Mouse (Mus musculus) heart, adult 11 months (tissue): ENCODE results near the gene Spata25.

Source experiments
- DNase-seq: peaks from one replicate; pipeline ENCODE4 v3.0.0; 2022

The Spata25 gene

DNA sequence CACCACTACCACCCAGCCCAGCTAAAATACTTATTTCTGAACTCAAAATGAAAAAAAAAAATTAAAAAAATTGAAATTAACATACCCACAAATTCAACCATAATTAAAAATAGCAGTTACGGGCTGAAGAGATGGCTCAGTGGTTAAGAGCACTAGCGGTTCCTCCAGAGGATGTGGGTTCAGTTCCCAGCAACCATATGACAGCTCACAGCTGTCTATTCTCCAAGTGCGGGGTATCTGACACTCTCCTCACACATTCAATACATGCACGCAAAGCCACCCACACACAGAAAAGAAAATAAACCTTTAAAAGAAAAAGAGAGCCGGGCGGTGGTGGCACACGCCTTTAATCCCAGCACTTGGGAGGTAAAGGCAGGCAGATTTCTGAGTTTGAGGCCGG, 21.7 kb upstream of the Spata25 start:
- no peak for DNase-seq

- no peak for DNase-seq
Measured at GRCm38 (mm10) chr2:164845782-164846181, 17.4 kb upstream of the Spata25 start.

DNA sequence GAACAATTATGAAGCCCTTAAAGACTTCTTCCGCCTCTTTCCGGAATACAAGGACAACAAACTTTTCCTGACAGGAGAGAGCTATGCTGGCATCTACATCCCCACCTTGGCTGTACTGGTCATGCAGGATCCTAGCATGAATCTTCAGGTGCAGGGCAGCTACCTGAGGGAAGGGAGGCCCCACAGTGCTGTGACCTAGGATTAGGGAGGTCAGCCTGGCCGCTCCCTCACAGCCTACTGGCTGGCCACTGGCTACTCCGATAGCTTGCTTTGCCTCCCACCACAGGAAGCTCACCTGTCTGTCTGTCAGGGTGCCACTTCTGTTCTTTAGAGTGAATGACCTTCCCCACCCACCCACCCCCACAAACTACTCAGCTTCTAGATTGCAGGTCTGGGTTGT, 6.8 kb upstream of the Spata25 start:
- DNase-seq: peak; percentile 91

DNA sequence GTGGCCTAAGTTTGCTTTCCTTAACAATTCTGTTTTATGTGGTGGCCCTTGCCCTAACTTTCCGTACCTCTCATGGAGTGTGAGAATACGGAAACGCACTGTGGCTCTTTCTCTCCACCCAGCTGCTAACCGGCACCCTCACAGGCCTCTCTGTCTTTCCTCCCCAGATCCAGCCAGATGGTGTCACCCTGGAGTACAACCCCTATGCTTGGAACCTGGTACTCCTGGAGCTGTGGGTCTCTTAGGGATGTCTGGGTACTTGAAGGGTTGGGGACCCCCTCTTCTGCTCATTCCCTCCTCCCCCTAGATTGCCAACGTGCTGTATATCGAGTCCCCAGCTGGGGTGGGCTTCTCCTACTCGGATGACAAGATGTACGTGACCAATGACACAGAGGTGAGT, 6.2 kb upstream of the Spata25 start:
- DNase-seq: peak; percentile 95

DNA sequence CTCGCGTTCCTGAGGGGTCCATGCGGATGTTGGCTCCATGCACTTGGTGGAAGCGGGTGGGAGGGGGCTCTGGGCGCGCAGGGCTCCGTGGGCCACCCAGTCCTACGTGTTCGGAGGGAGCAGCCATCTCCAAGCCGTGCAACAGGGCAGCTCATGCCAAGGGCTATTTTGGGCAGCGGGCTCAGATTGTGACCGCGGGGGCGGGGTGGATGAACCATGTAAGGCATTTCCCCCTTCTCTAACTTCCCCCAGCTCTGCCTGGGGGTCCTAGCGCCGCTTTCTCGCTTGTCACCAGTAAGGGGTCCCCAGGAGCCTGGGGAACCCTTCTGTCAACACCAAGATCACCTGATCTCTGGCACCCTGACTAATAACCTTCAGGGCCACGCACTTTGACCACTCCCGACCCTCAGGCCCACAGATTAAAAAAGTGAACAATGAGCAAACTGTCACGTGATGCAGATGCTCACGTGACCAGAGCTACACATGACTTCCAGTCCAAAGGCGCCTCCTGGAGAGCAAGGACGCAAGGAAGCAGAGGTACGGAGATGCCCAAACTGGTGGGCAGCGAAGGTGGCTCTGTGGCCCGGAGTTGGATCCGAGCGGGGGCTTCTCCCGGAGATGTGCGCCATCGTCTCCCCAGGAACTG, 5.1 kb upstream of the Spata25 start, which contains the start of gene Neurl2:
Gene Neurl2 (minus strand): TSS at position 143 of the 646 bp plus-strand sequence.
- peak; percentile 99 for DNase-seq

- DNase-seq: peak; percentile 98
Measured at GRCm38 (mm10) chr2:164832748-164833301, 4.5 kb upstream of the Spata25 start, which contains the start of gene Ctsa. Gene Ctsa, plus strand, starts transcription at chr2:164832873.

DNA sequence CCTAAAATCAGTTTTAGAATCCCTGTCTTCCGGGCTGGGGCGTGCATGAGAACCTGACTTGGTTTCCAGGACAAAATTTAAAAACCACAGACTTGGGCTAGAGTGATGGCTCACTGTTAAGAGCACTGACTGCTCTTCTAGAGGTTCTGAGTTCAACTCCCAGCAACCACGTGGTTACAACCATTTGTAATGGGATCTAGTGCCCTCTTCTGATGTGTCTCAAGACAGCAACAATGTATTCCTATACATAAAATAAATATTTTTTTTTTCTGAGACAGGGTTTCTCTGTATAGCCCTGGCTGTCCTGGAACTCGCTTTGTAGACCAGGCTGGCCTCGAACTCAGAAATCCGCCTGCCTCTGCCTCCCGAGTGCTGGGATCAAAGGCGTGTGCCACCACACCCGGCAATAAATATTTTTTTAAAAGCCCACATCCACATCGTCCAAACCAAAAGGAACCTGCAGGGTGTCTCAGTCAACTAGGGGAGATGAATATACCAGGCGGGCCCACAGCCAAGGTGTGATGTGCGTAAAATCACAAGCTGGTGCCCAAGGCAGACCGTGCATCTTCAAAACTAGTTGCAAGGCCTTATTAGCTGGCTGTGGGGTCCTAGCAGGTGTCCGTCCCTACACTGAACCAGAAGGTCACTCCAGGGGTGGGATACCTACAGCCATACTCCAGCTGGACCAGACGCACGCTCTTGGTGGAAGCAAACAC, 3.9 kb upstream of the Spata25 start:
- peak; percentile 84 for DNase-seq

GRCm38 (mm10) chr2:164831029-164831428, 2.7 kb upstream of the Spata25 start:
- DNase-seq: no peak

DNA sequence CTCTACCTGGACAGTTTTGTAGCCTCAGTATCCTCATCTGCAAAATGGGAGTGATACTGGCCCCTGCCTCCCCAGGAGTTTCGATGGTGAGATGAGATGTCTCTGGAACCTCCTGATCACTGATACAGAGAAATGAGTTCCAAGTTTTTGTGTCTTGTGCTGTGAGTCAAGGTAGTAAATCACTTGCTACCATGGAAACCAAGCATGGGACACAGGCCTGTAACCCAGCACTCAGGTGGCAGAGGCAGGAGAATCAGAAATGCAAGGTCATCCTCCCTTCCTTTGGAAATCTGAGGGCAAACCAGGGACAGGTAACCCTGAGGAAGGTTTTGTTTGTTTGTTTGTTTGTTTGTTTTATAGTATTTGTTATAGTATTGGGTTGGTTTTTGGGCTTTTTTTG, 753 bp upstream of the Spata25 start:
- peak; percentile 85 for DNase-seq

DNA sequence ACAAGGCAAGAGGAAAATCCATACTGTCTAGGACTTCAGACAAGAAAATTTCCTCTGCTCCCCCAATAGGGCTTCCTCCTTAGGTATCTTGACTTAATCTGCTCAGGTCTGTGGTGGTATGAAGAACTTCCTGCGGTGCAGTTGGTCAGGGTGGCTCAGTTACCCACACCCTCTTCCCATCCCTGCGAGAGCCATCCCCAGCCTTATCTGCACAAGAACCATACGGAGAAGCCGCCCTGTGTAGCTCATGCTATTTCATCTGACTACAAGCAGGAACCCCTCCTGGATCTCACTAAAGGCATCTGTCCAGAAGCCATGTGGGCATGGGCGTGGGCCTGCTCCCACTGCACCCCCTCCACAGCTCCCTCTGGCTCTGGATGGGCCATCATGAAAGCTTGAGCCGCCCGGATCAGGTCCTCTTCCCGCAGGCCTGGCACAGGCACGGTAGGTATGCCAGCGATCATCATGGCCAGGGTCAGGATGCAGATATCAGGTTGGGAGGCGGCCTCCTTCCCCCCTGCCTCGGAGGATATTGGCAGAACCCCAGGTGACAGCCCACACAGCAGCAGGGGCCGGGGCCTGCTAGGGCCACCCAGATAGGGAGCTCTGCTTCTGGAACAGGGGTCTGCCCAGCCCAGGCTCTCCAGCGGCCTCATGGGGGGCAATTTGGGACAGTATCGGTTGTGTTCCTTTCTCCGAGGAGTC, 1.0 kb downstream of the Spata25 start:
- DNase-seq: peak; percentile 92

DNA sequence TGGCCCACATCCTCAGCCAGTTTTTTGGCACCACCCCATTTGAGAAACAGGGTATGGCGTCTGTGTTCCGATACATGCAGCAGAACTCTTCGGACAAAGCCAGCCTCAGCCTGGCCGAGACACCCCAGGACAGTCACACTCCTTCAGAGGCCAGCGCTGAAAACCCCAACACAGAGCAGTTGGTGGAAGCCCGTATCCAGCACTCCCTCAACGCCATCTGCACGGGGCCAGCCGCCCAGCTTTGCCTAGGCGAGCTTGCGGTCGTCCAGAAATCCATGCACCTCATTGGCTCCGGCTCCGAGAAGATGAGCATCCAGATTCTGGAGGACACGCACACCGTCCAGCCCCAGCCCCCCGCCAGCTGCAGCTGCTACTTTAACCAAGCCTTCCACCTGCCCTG, 2.8 kb downstream of the Spata25 start:
- DNase-seq: peak; percentile 92

- DNase-seq: no peak
Measured at GRCm38 (mm10) chr2:164823969-164824368, 4.4 kb downstream of the Spata25 start.

GRCm38 (mm10) chr2:164823181-164823585, 5.2 kb downstream of the Spata25 start:
- DNase-seq: no peak

DNA sequence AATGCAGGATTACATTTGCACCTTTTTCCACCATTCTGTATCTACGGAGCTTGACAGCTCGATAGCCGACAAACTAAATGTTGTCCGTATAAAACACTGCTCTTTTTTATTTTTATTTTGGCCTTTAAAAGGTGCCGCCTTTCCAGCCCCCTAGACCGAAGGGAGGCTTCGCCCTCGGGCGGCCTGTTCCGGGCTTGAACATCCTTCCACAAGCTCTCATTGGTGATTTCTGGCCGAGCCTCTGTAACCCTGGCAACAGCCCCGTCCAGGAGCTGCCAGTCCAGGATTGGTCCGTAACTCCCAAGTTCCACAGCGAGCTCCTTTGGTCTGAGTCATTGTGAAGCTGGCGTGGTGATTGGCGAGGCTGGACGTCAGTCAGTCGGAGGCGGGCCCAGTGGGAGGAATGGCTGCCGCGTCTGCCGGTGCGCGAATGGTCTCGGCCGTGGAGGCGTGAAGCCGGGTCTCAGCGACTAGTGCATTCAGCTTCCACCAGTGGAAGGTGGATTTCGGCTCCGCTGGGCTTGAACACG, 5.6 kb downstream of the Spata25 start, which contains the start of gene Zswim1:
Gene Zswim1 (plus strand): TSS at position 51 of the 530 bp plus-strand sequence.
- peak; percentile 100 for DNase-seq

GRCm38 (mm10) chr2:164821060-164821459, 7.3 kb downstream of the Spata25 start:
- DNase-seq: no peak

GRCm38 (mm10) chr2:164817703-164818102, 10.6 kb downstream of the Spata25 start:
- no peak for DNase-seq

DNA sequence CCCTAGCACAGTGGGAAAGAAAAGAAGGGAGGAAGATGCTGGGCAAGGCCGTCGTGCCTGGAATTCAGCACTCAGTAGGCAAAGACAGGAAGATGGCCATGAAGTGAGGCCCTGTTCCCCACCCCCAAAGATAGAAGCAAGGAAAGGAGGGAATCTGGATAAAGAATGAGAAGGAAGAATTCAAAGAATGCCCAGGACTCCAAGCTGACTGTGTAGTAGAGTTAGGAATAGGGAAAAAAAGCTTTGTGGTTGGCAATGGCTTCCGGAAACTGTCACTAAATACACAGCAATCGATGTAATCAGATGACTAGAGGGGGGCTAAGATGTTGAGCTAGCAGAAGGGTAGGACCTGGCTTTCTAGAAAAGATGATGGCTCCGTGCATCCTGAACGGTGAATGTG, 11.1 kb downstream of the Spata25 start:
- DNase-seq: no peak

- DNase-seq: peak; percentile 76
Measured at GRCm38 (mm10) chr2:164815821-164816220, 12.5 kb downstream of the Spata25 start.

- DNase-seq: peak; percentile 79
Measured at GRCm38 (mm10) chr2:164815348-164815747, 13.0 kb downstream of the Spata25 start.

DNA sequence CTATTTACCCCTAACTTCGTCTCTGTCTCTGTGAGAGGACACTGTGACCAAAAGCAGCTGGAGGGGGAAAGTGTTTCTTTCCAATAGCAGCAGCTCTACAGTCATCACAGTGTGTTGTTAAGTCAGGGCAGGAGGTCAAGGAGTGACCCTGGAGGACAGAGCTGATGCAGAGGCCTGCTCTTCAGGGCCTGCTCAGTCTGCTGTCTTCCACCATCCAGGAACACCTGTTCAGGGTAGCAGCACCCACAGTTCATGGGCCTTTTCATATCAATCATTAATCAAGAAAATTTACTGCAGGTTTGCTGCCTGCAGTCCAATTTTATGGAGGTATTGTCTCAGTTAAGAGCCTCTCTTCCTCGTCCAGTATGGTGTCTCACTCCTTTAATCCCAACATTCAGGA, 14.8 kb downstream of the Spata25 start:
- no peak for DNase-seq

DNA sequence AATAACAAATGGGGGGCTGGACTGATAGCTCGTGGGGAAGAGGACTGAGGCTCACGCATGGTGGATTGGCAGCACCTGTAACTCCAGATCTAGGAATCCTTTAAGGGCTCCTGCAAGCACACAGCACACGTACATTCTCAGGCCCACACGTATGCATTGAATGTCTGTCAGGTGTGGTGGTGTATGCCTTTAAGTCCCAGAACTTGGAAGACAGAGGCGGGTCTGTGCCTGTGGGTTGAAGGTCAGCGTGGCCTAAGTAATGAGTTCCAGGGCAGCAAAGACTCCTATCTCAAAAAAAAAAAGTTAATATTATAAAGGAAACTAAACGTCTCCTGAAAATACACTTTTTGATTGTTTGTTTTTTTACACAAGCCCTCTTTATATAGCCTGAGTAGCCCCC, 21.7 kb downstream of the Spata25 start:
- DNase-seq: peak; percentile 52

GRCm38 (mm10) chr2:164805332-164805718, 23.0 kb downstream of the Spata25 start:
- DNase-seq: no peak
